Mouse (Mus musculus): Measurements from ENCODE around the gene Zbtb8a.
"Not testable (repeated sequence)": the region's sequence is repeated elsewhere in the genome, so short reads cannot be mapped to it uniquely, and the experiment has no call there.

Zbtb8a gene

GRCm38 (mm10) chr4:129376961-129377545 is 863 bp downstream of the Zbtb8a start:
- no peak for DNase-seq (ENCODE audit: low spot score)

- DNase-seq (ENCODE audit: low spot score): no peak
Measured at GRCm38 (mm10) chr4:129375821-129376220, 2.1 kb downstream of the Zbtb8a start.

- DNase-seq (ENCODE audit: low spot score): no peak
Measured at GRCm38 (mm10) chr4:129375000-129375399, 2.9 kb downstream of the Zbtb8a start.

GRCm38 (mm10) chr4:129374219-129374755 is 3.6 kb downstream of the Zbtb8a start:
- no peak for DNase-seq (ENCODE audit: low spot score)

GRCm38 (mm10) chr4:129373202-129373976 is 4.5 kb downstream of the Zbtb8a start:
- no peak for DNase-seq (ENCODE audit: low spot score)

GRCm38 (mm10) chr4:129371391-129371790 is 6.5 kb downstream of the Zbtb8a start:
- no peak for DNase-seq (ENCODE audit: low spot score)

- DNase-seq (ENCODE audit: low spot score): no peak
Measured at GRCm38 (mm10) chr4:129365224-129365623, 12.7 kb downstream of the Zbtb8a start.

- DNase-seq (ENCODE audit: low spot score): no peak
Measured at GRCm38 (mm10) chr4:129364379-129364778, 13.5 kb downstream of the Zbtb8a start.

- no peak for DNase-seq (ENCODE audit: low spot score)
Measured at GRCm38 (mm10) chr4:129363463-129363862, 14.5 kb downstream of the Zbtb8a start.

GRCm38 (mm10) chr4:129362771-129363170 is 15.1 kb downstream of the Zbtb8a start:
- DNase-seq (ENCODE audit: low spot score): no peak

- DNase-seq (ENCODE audit: low spot score): not testable (repeated sequence)
Measured at GRCm38 (mm10) chr4:129362238-129362637, 15.7 kb downstream of the Zbtb8a start.

- no peak for DNase-seq (ENCODE audit: low spot score)
Measured at GRCm38 (mm10) chr4:129357613-129358163, 20.2 kb downstream of the Zbtb8a start.

- DNase-seq (ENCODE audit: low spot score): no peak
Measured at GRCm38 (mm10) chr4:129354236-129354635, 23.7 kb downstream of the Zbtb8a start.

GRCm38 (mm10) chr4:129353176-129353575 is 24.7 kb downstream of the Zbtb8a start:
- DNase-seq (ENCODE audit: low spot score): no peak

GRCm38 (mm10) chr4:129351111-129351510 is 26.8 kb downstream of the Zbtb8a start:
- peak; percentile 24 for DNase-seq (ENCODE audit: low spot score)

GRCm38 (mm10) chr4:129350644-129351043 is 27.3 kb downstream of the Zbtb8a start:
- DNase-seq (ENCODE audit: low spot score): peak; percentile 32

- DNase-seq (ENCODE audit: low spot score): peak; percentile 68
Measured at GRCm38 (mm10) chr4:129346481-129347154, 31.3 kb downstream of the Zbtb8a start.

GRCm38 (mm10) chr4:129342705-129343104 is 35.2 kb downstream of the Zbtb8a start:
- DNase-seq (ENCODE audit: low spot score): no peak

- no peak for DNase-seq (ENCODE audit: low spot score)
Measured at GRCm38 (mm10) chr4:129341888-129342287, 36.0 kb downstream of the Zbtb8a start.

GRCm38 (mm10) chr4:129339743-129340142 is 38.2 kb downstream of the Zbtb8a start:
- DNase-seq (ENCODE audit: low spot score): no peak

- no peak for DNase-seq (ENCODE audit: low spot score)
Measured at GRCm38 (mm10) chr4:129336291-129336690, 41.6 kb downstream of the Zbtb8a start.

Measured in layer of hippocampus, adult 9-10 months (tissue).